Mouse (Mus musculus) MEL (cell line): ENCODE data around the gene Ppip5k2.

Source experiments
- CTCF ChIP-seq, 3 experiments: IDR thresholded peaks in 2 of 3; conservative IDR thresholded peaks in 1 of 3; 2 replicates each; pipeline ENCODE4 v1.5.1; 2011 to 2012; ENCODE audit warnings: low read length in 3 of 3, low read depth in 2 of 3, mild to moderate bottlenecking in 2 of 3, improper control_type of control experiment in 1 of 3, inconsistent platforms in 1 of 3, mixed read lengths in 1 of 3, moderate library complexity in 1 of 3; ENCODE audit not compliant: control insufficient read depth in 1 of 3, insufficient read depth in 1 of 3, poor library complexity in 1 of 3, severe bottlenecking in 1 of 3
- E2F4 ChIP-seq: IDR thresholded peaks from 2 replicates; pipeline ENCODE4 v1.6.1; 2011; ENCODE audit warnings: low read depth, low read length, improper control_type of control experiment, borderline replicate concordance
- HCFC1 ChIP-seq: IDR thresholded peaks from 2 replicates; pipeline ENCODE4 v1.6.1; 2012; ENCODE audit warnings: low read depth, mild to moderate bottlenecking, inconsistent platforms, low read length, improper control_type of control experiment, moderate library complexity
- JUND ChIP-seq: IDR thresholded peaks from 2 replicates; pipeline ENCODE4 v1.6.1; 2011; ENCODE audit warnings: low read depth, mild to moderate bottlenecking, improper control_type of control experiment, low read length
- KAT2A ChIP-seq: conservative IDR thresholded peaks from 2 replicates; pipeline ENCODE4 v1.6.1; 2012; ENCODE audit warnings: low read depth, low read length, improper control_type of control experiment, inconsistent platforms
- MYC ChIP-seq: IDR thresholded peaks from 2 replicates; pipeline ENCODE4 v1.6.1; 2011; ENCODE audit warnings: low read depth, mild to moderate bottlenecking, low read length, improper control_type of control experiment, moderate library complexity
- NELFE ChIP-seq: IDR thresholded peaks from 2 replicates; pipeline ENCODE4 v1.6.1; 2011; ENCODE audit warnings: low read depth, low read length, improper control_type of control experiment
- POLR2A ChIP-seq, 2 experiments: IDR thresholded peaks; 2 replicates each; pipeline ENCODE4 v1.6.1; 2011 to 2012; ENCODE audit warnings: low read length in 2 of 2, mild to moderate bottlenecking in 2 of 2, control low read depth in 1 of 2, improper control_type of control experiment in 1 of 2, low read depth in 1 of 2, moderate library complexity in 1 of 2; ENCODE audit not compliant: control insufficient read depth in 1 of 2, insufficient read depth in 1 of 2, poor library complexity in 1 of 2
- SMC3 ChIP-seq: IDR thresholded peaks from 2 replicates; pipeline ENCODE4 v1.6.1; 2011; ENCODE audit warnings: low read depth, low read length, improper control_type of control experiment
- TAL1 ChIP-seq: IDR thresholded peaks from 2 replicates; pipeline ENCODE4 v1.6.1; 2012; ENCODE audit warnings: mild to moderate bottlenecking, inconsistent platforms, low read length, moderate library complexity, mixed read lengths
- TCF12 ChIP-seq: IDR thresholded peaks from 2 replicates; pipeline ENCODE4 v1.6.1; 2014; ENCODE audit warnings: low read depth, mild to moderate bottlenecking, inconsistent platforms, low read length, improper control_type of control experiment, moderate library complexity
- ZC3H11A ChIP-seq: IDR thresholded peaks from 2 replicates; pipeline ENCODE4 v1.6.1; 2012; ENCODE audit warnings: low read depth, mild to moderate bottlenecking, inconsistent platforms, low read length, improper control_type of control experiment

DNA sequence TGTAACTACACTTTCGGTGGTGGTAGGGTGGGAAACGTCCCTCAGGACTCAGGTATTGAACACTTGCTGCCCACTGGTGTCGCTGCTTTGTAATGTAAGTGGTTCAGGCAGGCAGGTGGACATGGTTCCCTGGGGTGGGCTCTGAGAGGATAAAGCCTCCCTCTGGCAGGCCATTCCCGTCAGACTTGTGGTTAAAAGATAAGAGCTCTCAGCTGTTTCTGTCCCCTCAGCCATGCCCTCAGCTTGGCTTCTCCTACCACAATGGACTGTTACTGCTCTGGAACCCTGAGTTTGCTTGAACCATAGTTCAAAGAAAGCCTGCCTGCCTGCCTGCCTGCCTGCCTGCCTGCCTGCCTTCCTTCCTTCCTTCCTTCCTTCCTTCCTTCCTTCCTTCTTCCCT, 15.8 kb downstream of the Ppip5k2 start:
- TF ChIP-seq KAT2A (no peak), TCF12 (no peak), E2F4 (no peak), CTCF (IDR thresholded peaks at IDR 0.05 in 2 of 3, conservative IDR thresholded peaks at IDR 0.05 in 1 of 3; ENCODE audit: control insufficient read depth in 1 of 3, insufficient read depth in 1 of 3, low read depth in 2 of 3, low read length in 3 of 3, poor library complexity in 1 of 3, severe bottlenecking in 1 of 3) (no peak), ZC3H11A (no peak), SMC3 (no peak), JUND (no peak), HCFC1 (no peak), NELFE (no peak), POLR2A (IDR thresholded peaks at IDR 0.05; ENCODE audit: control insufficient read depth in 1 of 2, insufficient read depth in 1 of 2, low read depth in 1 of 2, low read length in 2 of 2, poor library complexity in 1 of 2) (no peak), MYC (no peak), TAL1 (no peak)
